Mouse (Mus musculus): Measurements from ENCODE around the gene Fam189b.

DNA sequence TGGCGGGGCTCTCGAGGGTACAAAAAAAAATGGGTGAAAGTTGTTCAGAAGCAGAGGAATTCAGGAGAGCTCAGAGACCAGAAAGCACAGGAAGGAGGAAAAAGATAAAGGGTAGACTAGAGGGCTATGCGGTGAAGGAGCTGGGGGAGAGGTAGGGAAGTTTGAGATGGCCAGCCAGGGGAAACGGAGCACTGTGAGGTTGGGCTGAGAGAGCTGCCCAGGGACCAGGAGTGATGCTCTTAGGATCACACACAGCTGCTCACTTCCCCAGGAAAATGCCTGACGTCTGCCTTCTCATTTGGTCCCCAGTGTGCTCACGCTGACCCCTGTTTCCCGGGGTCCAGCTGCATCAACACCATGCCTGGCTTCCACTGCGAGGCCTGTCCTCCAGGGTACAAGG is 36.6 kb downstream of the Fam189b start:
- TF ChIP-seq CTCF (IDR thresholded peaks at IDR 0.05) (no peak), POLR2A (IDR thresholded peaks at IDR 0.05; ENCODE audit: insufficient read depth, low read depth, low read length) (no peak)
